Mouse (Mus musculus): ENCODE measurements around the gene Cnih1. TPM values are rescaled to one million over a fixed set of nuclear protein-coding genes. Genes with fewer than 3 reads are reported as not detected.
A peak's percentile ranks its signal among the peaks of the same experiment; 100 is the strongest.
"Not testable (repeated sequence)": the region's sequence is repeated elsewhere in the genome, so short reads cannot be mapped to it uniquely, and the experiment has no call there.

The Cnih1 gene
- polyA plus RNA-seq, 1 experiment: 87.1 TPM

DNA sequence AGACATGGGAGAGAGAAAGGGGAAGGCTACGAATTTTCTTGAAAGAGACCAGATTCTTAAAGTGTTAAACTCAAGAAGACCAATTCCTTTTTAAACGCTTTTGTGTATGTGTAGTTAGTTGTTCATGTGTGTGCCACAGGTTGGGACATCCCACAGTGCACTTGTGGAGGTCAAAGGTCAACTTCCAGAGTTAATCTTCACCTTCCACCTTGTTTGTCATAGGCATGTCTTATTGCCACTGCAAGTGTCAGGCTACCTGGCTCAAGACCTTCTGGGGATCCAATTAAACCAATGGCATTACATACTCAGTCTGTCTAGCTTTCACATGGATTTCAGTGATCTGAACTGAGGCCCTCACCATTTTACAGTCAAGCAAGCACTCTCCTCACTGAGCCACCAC lies 35.8 kb upstream of the Cnih1 start:
- H3ac ChIP-seq (ENCODE audit: control insufficient read depth, insufficient read length, low read depth): no peak overlapping the region
- H3K79me2 ChIP-seq (ENCODE audit: control insufficient read depth, insufficient read depth): peaks cover 30% of the 10 kb centered on the region
- H3K36me3 ChIP-seq (ENCODE audit: control insufficient read depth, insufficient read depth): no peaks in the 10 kb centered on the region
- H3K4me3 ChIP-seq (ENCODE audit: insufficient read depth, poor library complexity, severe bottlenecking): no peak overlapping the region
- no peaks in the 10 kb centered on the region for H3K27me3 ChIP-seq (ENCODE audit: control insufficient read depth, insufficient read depth, insufficient read length)
- H3K79me3 ChIP-seq (ENCODE audit: low read depth): peaks cover 25% of the 10 kb centered on the region
- TF ChIP-seq FOSL1 (IDR thresholded peaks at IDR 0.05; ENCODE audit: insufficient read depth, low read length, poor library complexity, severe bottlenecking) (no peak), USF1 (IDR thresholded peaks at IDR 0.05; ENCODE audit: low read depth) (no peak), MYOD1 (IDR thresholded peaks at IDR 0.05; ENCODE audit: control insufficient read depth, insufficient read length, low read depth) (no peak), MYOG (IDR thresholded peaks at IDR 0.05; ENCODE audit: control insufficient read depth, extremely low read depth, insufficient read length) (no peak), CEBPB (IDR thresholded peaks at IDR 0.05; ENCODE audit: low read depth) (no peak), MAX (IDR thresholded peaks at IDR 0.05) (no peak), CTCF (IDR thresholded peaks at IDR 0.05; ENCODE audit: control insufficient read depth, insufficient read depth, insufficient read length) (no peak)

- Histone ChIP-seq H3K79me2 (ENCODE audit: control insufficient read depth, insufficient read depth) (peaks cover 49% of the 10 kb centered on the region), H3K36me3 (ENCODE audit: control insufficient read depth, insufficient read depth) (peaks cover 4% of the 10 kb centered on the region), H3K27me3 (ENCODE audit: control insufficient read depth, insufficient read depth, insufficient read length) (no peaks in the 10 kb centered on the region), H3K79me3 (ENCODE audit: low read depth) (peaks cover 41% of the 10 kb centered on the region), H3ac (ENCODE audit: control insufficient read depth, insufficient read length, low read depth) (peak within 1 kb of the TSS; percentile 99), H3K4me3 (ENCODE audit: insufficient read depth, poor library complexity, severe bottlenecking) (peak within 1 kb of the TSS; percentile 87)
- no peak for TF ChIP-seq CTCF (IDR thresholded peaks at IDR 0.05; ENCODE audit: control insufficient read depth, insufficient read depth, insufficient read length)
- TF ChIP-seq MYOG (IDR thresholded peaks at IDR 0.05; ENCODE audit: control insufficient read depth, extremely low read depth, insufficient read length): no peak
- TF ChIP-seq MYOD1 (IDR thresholded peaks at IDR 0.05; ENCODE audit: control insufficient read depth, insufficient read length, low read depth): no peak
- TF ChIP-seq FOSL1 (IDR thresholded peaks at IDR 0.05; ENCODE audit: insufficient read depth, low read length, poor library complexity, severe bottlenecking): no peak
- peak; percentile 96 for TF ChIP-seq MAX (IDR thresholded peaks at IDR 0.05)
- TF ChIP-seq USF1 (IDR thresholded peaks at IDR 0.05; ENCODE audit: low read depth): peak; percentile 86
- TF ChIP-seq CEBPB (IDR thresholded peaks at IDR 0.05; ENCODE audit: low read depth): no peak
Measured at GRCm38 (mm10) chr14:46821873-46822716, 33.9 kb upstream of the Cnih1 start, which contains the start of gene Gmfb. Gene Gmfb, minus strand, starts transcription at chr14:46822242.

- H3K79me3 ChIP-seq (ENCODE audit: low read depth): peaks cover 47% of the 10 kb centered on the region
- TF ChIP-seq USF1 (IDR thresholded peaks at IDR 0.05; ENCODE audit: low read depth) (peak; percentile 52), CEBPB (IDR thresholded peaks at IDR 0.05; ENCODE audit: low read depth) (no peak), MAX (IDR thresholded peaks at IDR 0.05) (no peak), MYOG (IDR thresholded peaks at IDR 0.05; ENCODE audit: control insufficient read depth, extremely low read depth, insufficient read length) (no peak), CTCF (IDR thresholded peaks at IDR 0.05; ENCODE audit: control insufficient read depth, insufficient read depth, insufficient read length) (no peak), MYOD1 (IDR thresholded peaks at IDR 0.05; ENCODE audit: control insufficient read depth, insufficient read length, low read depth) (no peak), FOSL1 (IDR thresholded peaks at IDR 0.05; ENCODE audit: insufficient read depth, low read length, poor library complexity, severe bottlenecking) (no peak)
- peaks cover 11% of the 10 kb centered on the region for H3K36me3 ChIP-seq (ENCODE audit: control insufficient read depth, insufficient read depth)
- no peaks in the 10 kb centered on the region for H3K27me3 ChIP-seq (ENCODE audit: control insufficient read depth, insufficient read depth, insufficient read length)
- H3K4me3 ChIP-seq (ENCODE audit: insufficient read depth, poor library complexity, severe bottlenecking): peak overlapping the region; percentile 87
- H3ac ChIP-seq (ENCODE audit: control insufficient read depth, insufficient read length, low read depth): peak overlapping the region; percentile 99
- H3K79me2 ChIP-seq (ENCODE audit: control insufficient read depth, insufficient read depth): peaks cover 56% of the 10 kb centered on the region
Measured at GRCm38 (mm10) chr14:46821271-46821872, 33.2 kb upstream of the Cnih1 start.

DNA sequence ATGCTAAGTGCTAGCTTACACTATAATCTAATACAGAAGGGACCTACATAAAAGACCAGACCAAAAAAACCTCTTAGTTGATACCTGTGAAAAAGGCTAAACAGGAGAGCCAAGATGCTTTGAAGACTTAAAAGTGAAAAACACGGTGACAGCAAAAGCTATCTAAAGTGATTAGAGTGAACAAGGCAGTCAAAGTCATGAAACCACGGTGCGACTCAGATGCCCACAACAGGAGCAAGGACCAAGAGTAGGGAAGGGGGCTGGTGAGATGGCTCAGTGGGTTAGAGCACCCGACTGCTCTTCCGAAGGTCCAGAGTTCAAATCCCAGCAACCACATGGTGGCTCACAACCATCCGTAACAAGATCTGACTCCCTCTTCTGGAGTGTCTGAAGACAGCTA lies 31.8 kb upstream of the Cnih1 start:
- H3K4me3 ChIP-seq (ENCODE audit: insufficient read depth, poor library complexity, severe bottlenecking); H3ac ChIP-seq (ENCODE audit: control insufficient read depth, insufficient read length, low read depth); H3K27me3 ChIP-seq (ENCODE audit: control insufficient read depth, insufficient read depth, insufficient read length): not testable (repeated sequence)
- Histone ChIP-seq H3K36me3 (ENCODE audit: control insufficient read depth, insufficient read depth) (peaks cover 20% of the 10 kb centered on the region), H3K79me2 (ENCODE audit: control insufficient read depth, insufficient read depth) (peaks cover 70% of the 10 kb centered on the region), H3K79me3 (ENCODE audit: low read depth) (peaks cover 58% of the 10 kb centered on the region)

DNA sequence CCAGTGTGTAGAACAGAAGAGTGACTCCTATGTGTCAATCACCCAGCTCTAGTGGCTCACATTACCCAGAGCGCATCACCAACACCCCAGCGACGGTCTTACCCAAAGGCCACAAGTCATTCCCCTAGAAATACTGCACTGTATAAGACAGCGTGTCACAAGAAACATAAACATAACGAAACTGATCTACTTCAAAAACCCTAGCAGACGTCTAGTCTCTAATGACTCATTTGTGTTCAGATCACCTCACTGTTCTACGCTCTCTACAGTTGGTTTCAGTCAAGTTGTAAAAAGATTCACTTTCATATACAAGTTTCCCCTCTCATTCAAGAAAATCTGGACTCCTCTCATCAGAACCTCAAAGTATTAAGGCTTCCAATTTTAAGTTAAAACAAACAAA lies 30.5 kb upstream of the Cnih1 start:
- no peak overlapping the region for H3K4me3 ChIP-seq (ENCODE audit: insufficient read depth, poor library complexity, severe bottlenecking)
- peaks cover 30% of the 10 kb centered on the region for H3K36me3 ChIP-seq (ENCODE audit: control insufficient read depth, insufficient read depth)
- H3K79me2 ChIP-seq (ENCODE audit: control insufficient read depth, insufficient read depth): peaks cover 82% of the 10 kb centered on the region
- H3ac ChIP-seq (ENCODE audit: control insufficient read depth, insufficient read length, low read depth): no peak overlapping the region
- H3K27me3 ChIP-seq (ENCODE audit: control insufficient read depth, insufficient read depth, insufficient read length): no peaks in the 10 kb centered on the region
- TF ChIP-seq CTCF (IDR thresholded peaks at IDR 0.05; ENCODE audit: control insufficient read depth, insufficient read depth, insufficient read length) (no peak), MAX (IDR thresholded peaks at IDR 0.05) (no peak), USF1 (IDR thresholded peaks at IDR 0.05; ENCODE audit: low read depth) (no peak), MYOG (IDR thresholded peaks at IDR 0.05; ENCODE audit: control insufficient read depth, extremely low read depth, insufficient read length) (no peak), MYOD1 (IDR thresholded peaks at IDR 0.05; ENCODE audit: control insufficient read depth, insufficient read length, low read depth) (no peak), FOSL1 (IDR thresholded peaks at IDR 0.05; ENCODE audit: insufficient read depth, low read length, poor library complexity, severe bottlenecking) (no peak), CEBPB (IDR thresholded peaks at IDR 0.05; ENCODE audit: low read depth) (no peak)
- H3K79me3 ChIP-seq (ENCODE audit: low read depth): peaks cover 63% of the 10 kb centered on the region
